In the genomic region with DNA sequence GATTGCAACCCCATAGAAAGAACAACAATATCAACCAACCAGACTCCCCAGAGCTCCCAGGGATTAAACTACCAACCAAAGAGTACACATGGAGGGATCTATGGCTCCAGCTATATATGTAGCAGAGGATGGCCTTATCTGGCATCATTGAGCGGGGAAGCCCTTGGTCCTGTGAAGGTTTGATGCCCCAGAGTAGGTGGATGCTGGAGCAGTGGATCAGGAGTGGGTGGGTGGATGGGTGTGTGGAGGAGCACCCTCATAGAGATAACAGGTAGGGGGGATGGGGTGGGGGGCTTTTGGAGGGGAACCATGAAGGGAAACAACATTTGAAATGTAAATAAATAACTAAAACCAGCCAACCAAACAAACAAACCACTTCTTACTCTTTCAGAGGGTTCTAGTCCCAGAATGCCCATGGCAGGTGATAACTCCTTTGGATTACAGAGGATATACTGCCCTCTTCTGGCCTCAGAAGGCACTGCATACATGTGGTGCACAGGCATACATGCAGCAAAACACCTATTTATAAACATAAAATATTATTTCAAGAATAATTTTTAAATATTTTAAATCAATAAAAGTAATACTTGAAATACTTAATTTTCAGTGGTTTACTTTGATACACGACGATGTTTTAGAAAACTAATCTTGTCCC, we compare ENCODE assay signal across 7 mouse cellular contexts.
DNase-seq lines count a peak whose midpoint lies in the region; ATAC-seq and TF ChIP-seq lines count a peak whose summit lies in the region.

No protein-coding gene starts in this region.

- H3K4me1 ChIP-seq in forebrain, embryonic 12.5 days, result no peaks in the 10 kb centered on the region

- H3K27ac ChIP-seq in left cerebral cortex, adult 2 months, result no peak overlapping the region
- no peak overlapping the region for H3K27ac ChIP-seq in forebrain, embryonic 12.5 days

- peak; percentile 68 for ATAC-seq in forebrain, embryonic 12.5 days (ENCODE audit: low FRiP score)

- no peak overlapping the region for H3K4me3 ChIP-seq in left cerebral cortex, adult 2 months
- H3K4me3 ChIP-seq in forebrain, embryonic 12.5 days (replicated peaks), result no peak overlapping the region

- no peak overlapping the region for H3K9ac ChIP-seq in forebrain, embryonic 12.5 days

- no peaks in the 10 kb centered on the region for H3K9me3 ChIP-seq in forebrain, embryonic 12.5 days

- 54% methylated on average over 3 of the region's 3 CpGs for WGBS in forebrain, embryonic 12.5 days

- TF ChIP-seq CTCF in left cerebral cortex, adult 2 months (IDR thresholded peaks at IDR 0.05), result peak; percentile 52

- intact Hi-C loops in left cerebral cortex, adult 2 months (cut with DNase I), result loop anchor here (10.0 kb wide), 1 partner anchor 185 kb away; no protein-coding TSS in a partner anchor
- intact Hi-C loops in left cerebral cortex, postnatal 36 days (cut with DNase I), result loop anchor here (10.0 kb wide), 1 partner anchor 475 kb away; a partner anchor contains a TSS

- no peaks in the 10 kb centered on the region for H3K36me3 ChIP-seq in forebrain, embryonic 12.5 days (replicated peaks)

- no peak overlapping the region for H3K4me2 ChIP-seq in forebrain, embryonic 12.5 days

- no peaks in the 10 kb centered on the region for H3K27me3 ChIP-seq in forebrain, embryonic 12.5 days

- no peak for DNase-seq in left cerebral cortex, adult 2 months (ENCODE audit: extremely low spot score in 1 of 2, low spot score in 2 of 2)
- DNase-seq in left cerebral cortex, postnatal 36 days (ENCODE audit: low spot score in 2 of 2), result no peak
- DNase-seq in ES-CJ7 (ENCODE audit: low read depth, low spot score) (peak; percentile 61), adipocyte (ENCODE audit: low spot score) (peak; percentile 30)
- peak; percentile 21 for DNase-seq in lung, postnatal 10 days
- DNase-seq in testis, postnatal 14 days (ENCODE audit: low spot score), result peak; percentile 19

Comparison
In these comparisons a context has a peak if more than half of its experiments do, and no peak if none do; other contexts are left out.
1. DNase-seq: peak in ES-CJ7 (single experiment), adipocyte (single experiment), lung, postnatal 10 days (single experiment) and testis, postnatal 14 days (single experiment); none in left cerebral cortex, adult 2 months (0 of 2) and left cerebral cortex, postnatal 36 days (0 of 2).